Mouse (Mus musculus) left cerebral cortex, postnatal 4 days (tissue): Measurements from ENCODE around the gene Gm28710. TPM values are rescaled to one million over a fixed set of nuclear protein-coding genes. Genes with fewer than 3 reads are reported as not detected.

Experiments used
- DNase-seq: peaks from one replicate; pipeline ENCODE4 v3.0.0-alpha.2; 2022
- intact Hi-C: fragments of 180-260 bp; cut with DNase I; formaldehyde crosslinking; loops from one replicate; pipeline ENCODE4 v1.15.1; 2025
- total RNA-seq, 2 experiments: library from RNA; stranded (reverse); gene quantifications; 2 replicates each; pipeline ENCODE4 v1.2.3; 2021

Gm28710 gene
- total RNA-seq: not detected

- intact Hi-C loops: no loop called here
- DNase-seq: no peak
These were observed at the start of gene Gm28710 for GRCm38 (mm10) chr5:16791243-16791860. Gene Gm28710, plus strand, starts transcription at chr5:16791810.

- DNase-seq: no peak
- intact Hi-C loops: no loop called here
These were observed 14.4 kb upstream of the Gm28710 start for GRCm38 (mm10) chr5:16777176-16777575.

GRCm38 (mm10) chr5:16778610-16779172 is 12.9 kb upstream of the Gm28710 start:
- DNase-seq: no peak
- intact Hi-C loops: no loop called here

DNA sequence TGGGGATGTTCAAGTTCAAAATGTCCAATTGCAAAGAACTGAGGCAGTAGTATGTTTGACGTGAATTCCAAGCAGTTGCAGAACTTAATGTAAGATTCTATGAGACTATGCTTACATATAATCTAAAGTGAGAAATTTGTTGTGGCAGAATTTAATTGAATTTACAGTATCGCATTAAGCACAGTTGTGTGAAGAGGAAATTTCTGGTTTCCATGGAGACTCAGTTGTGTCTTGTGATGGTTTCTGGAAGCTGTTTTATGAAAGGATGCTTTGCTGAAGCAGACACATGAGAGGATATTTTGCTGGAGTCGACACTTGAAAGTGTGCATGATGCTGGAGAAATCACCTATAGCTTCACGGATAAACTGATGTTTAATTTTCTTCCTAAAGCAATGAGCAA is 6.0 kb upstream of the Gm28710 start:
- DNase-seq: no peak
- intact Hi-C loops: no loop called here

DNA sequence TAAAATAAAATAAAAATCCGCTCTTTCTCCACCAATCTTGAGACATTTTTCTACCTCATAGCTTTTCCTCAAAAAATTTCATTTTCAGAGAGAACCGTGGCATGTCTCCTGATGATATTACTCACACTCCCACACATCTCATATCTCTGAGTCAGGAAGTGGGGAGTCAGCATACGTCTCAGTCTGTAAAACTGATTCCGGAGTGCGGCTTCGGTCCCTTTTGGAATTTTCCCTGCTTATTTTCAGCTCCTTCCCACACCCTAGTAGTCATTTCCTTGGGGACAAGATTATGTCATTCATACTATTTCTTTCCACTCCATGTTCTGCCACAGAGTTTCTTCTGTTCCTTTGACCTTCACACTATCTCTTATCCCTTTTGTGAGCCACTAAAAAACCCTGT is 3.4 kb downstream of the Gm28710 start:
- no peak for DNase-seq
- intact Hi-C loops: no loop called here

DNA sequence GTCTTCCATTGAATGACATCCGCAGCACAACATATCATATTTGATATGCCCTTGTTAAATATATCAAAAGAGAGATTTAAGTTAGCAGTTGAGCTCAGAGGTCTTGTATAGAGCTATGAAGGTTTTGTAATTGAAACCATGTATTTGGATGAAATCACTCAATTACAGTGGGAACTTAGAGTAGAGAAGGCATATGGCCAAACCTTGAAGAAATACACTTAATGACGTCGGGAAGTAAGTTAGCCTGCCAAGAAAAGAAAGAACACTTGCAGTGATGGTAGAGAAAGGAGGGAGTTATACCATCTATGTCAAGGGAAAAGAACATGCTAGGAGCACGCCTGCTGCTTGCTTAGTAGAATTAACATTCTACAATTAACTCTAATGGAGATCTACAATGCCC is 11.1 kb downstream of the Gm28710 start:
- DNase-seq: no peak
- intact Hi-C loops: no loop called here

GRCm38 (mm10) chr5:16838991-16839390 is 47.4 kb downstream of the Gm28710 start:
- intact Hi-C loops: no loop called here
- no peak for DNase-seq

DNA sequence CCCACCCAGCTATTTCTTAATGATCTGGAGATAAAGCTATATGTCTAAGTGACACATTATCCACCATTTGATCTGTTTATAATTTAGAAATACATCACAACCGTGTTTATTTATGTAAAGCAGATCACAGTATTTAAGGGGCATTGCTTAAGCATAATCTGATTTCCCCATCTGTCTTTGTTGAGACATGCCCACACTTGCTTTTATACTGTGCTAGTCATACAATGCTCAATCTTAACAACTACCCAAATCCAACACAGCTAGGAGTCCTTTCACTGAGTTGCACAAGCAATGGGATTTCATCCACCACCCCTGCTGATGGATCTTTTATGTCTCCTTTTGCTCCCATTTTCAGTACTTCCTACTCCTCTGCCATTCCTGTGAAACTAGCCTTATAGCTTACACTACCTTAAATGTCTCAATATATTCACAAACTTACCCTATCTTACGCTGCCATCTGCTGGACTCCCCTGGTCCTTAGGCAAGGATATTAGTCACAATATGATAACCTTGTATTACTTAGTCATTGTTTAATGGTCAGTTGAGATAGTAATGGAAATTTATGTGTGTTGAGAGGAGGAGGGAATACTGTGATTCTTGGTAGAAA is 77.8 kb downstream of the Gm28710 start:
- DNase-seq: peak; percentile 49
- intact Hi-C loops: loop anchor here (2.0 to 10.0 kb wide), 2 partner anchors 559 to 1025 kb away; no protein-coding TSS in a partner anchor

DNA sequence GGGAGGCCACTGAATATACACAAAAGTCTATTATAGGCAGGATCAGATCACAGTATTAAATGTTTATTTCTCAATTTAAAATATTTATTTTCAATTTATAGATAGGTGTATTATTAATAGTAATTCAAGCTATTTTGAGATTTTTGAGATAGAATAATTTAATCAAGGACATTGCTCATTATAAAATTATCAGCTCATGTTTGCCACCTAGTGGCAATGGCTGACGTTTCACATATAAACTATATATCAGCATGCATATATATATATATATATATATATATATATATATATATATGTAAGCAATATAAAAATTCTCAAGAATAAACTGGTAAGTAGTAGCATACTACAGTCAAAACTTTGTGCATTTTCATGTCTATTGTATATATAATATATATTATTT is 102.6 kb downstream of the Gm28710 start:
- intact Hi-C loops: no loop called here
- peak; percentile 2 for DNase-seq

DNA sequence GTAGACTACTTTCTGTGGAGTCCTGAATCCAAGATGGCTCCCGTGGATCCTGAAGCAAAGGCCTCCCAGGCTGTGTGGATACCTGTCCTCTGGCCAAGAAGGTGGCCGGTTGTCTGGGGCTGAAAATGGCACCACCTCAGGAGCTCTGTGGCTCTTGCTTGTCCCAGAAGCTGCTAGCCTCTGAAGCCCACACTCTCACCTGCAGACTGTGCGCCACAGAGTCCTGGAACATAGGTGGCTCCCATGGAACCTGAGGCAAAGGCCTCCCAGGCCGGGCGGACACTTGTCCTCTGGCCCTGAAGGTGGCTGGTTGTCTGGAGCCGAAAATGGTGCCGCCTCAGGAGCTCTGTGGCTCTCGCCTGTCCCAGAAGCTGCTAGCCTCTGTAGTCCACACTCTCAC is 128.2 kb downstream of the Gm28710 start:
- intact Hi-C loops: no loop called here
- no peak for DNase-seq

- intact Hi-C loops: no loop called here
- no peak for DNase-seq
These were observed 130.9 kb downstream of the Gm28710 start for GRCm38 (mm10) chr5:16922473-16922872.

Other genes with a start within 250 kb of the Gm28710 start
- 1 to 10 TPM; 3.3 to 3.7 TPM for gene Hgf, start 238.3 kb upstream of the Gm28710 start, total RNA-seq